11 mouse cellular contexts compared by ENCODE assay signal in the genomic region with DNA sequence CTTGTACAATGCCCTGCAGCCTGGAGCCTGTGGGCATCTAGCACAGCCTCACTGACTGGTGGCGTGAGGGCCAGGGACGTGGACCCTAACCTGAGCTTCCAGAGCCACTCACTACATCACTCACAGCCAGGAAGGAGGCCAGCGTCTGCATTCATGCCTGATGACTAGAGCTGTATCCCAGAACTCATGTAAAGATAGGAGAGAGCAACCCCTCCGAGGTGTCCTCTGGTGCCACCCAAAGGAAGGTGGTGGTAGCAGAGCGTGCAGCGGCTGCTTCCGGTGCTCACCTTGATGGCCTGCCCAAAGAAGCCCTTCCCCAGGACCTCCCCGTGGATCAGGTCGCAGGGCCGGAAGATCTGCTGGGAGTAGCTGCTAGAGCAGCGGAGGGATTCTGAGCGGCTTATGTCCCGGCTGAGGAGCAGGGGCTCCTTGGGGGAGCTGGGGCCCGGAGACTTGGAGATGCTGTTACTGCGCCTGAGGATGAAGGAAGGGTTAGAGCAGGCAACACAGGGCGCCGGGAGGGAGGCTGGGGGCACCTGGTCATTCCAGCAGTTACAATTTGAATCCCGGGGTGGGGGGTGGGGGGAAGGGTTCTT. TPM values are rescaled to one million over a fixed set of nuclear protein-coding genes. Genes with fewer than 3 reads are reported as not detected.
DNase-seq lines count a peak whose midpoint lies in the region; ATAC-seq and TF ChIP-seq lines count a peak whose summit lies in the region.
"Had no signal": no experiment of that assay in that cellular context is flagged by ENCODE, and none has a peak within 500 bp of the region (broad histone marks: within the 10 kb centered on the region; RNA-seq: fewer than 3 reads in every experiment).

No protein-coding gene starts in this region.

- TF ChIP-seq POLR2A in MEL (IDR thresholded peaks at IDR 0.05; ENCODE audit: control insufficient read depth in 1 of 2, insufficient read depth in 1 of 2, low read depth in 1 of 2, low read length in 2 of 2, poor library complexity in 1 of 2): no peak

- no peak overlapping the region for H3K4me3 ChIP-seq in gastrocnemius, adult 2 months
- H3K4me3 ChIP-seq in liver, postnatal 0 days (ENCODE audit: low read depth, low read length): no peak overlapping the region
- no peak overlapping the region for H3K4me3 ChIP-seq in liver, embryonic 12.5 days
- H3K4me3 ChIP-seq in MEL (ENCODE audit: control insufficient read depth in 1 of 2, insufficient read depth in 1 of 2, low read depth in 2 of 2, low read length in 2 of 2): no peak overlapping the region
- H3K4me3 ChIP-seq: embryonic facial prominence, embryonic 15.5 days; midbrain, embryonic 10.5 days had no signal

- DNase-seq in gastrocnemius, adult 2 months: no peak
- no peak for DNase-seq in gastrocnemius, postnatal 36 days
- no peak for DNase-seq in liver, postnatal 0 days
- peak; percentile 23 for DNase-seq in MEL (ENCODE audit: low read depth, low spot score)
- DNase-seq in naive thymus-derived CD4-positive, alpha-beta T cell, adult 2 months (ENCODE audit: low read depth): peak; percentile 70
- DNase-seq in spleen, adult 18-20 months: no peak
- DNase-seq: liver had no signal

- H3K4me2 ChIP-seq in liver, postnatal 0 days (ENCODE audit: low read depth, low read length): no peak overlapping the region
- H3K4me2 ChIP-seq in liver, embryonic 12.5 days: no peak overlapping the region
- H3K4me2 ChIP-seq: embryonic facial prominence, embryonic 15.5 days had no signal

- 70% methylated on average over 18 of the region's 18 CpGs for WGBS in liver, postnatal 0 days (ENCODE audit: insufficient replicate concordance)
- 70% methylated on average over 18 of the region's 18 CpGs for WGBS in liver, embryonic 12.5 days (ENCODE audit: insufficient replicate concordance)

- no peaks in the 10 kb centered on the region for H3K79me2 ChIP-seq in MEL (ENCODE audit: control insufficient read depth, insufficient read depth, low read length, poor library complexity)

- no peak for TF ChIP-seq EP300 in liver, postnatal 0 days (IDR thresholded peaks at IDR 0.05; ENCODE audit: low read depth)
- TF ChIP-seq EP300 in MEL (IDR thresholded peaks at IDR 0.05; ENCODE audit: low read depth in 1 of 2, low read length in 2 of 2): no peak

- TF ChIP-seq CTCF in gastrocnemius, adult 2 months (IDR thresholded peaks at IDR 0.05): peak; percentile 42
- TF ChIP-seq CTCF in liver, postnatal 0 days (IDR thresholded peaks at IDR 0.05; ENCODE audit: low read depth): peak; percentile 34
- peak; percentile 8 to 47 (median 47); a peak in 4 of 6 replicates for TF ChIP-seq CTCF in MEL (IDR thresholded peaks at IDR 0.05 in 2 of 3, conservative IDR thresholded peaks at IDR 0.05 in 1 of 3; ENCODE audit: control insufficient read depth in 1 of 3, insufficient read depth in 1 of 3, low read depth in 2 of 3, low read length in 3 of 3, poor library complexity in 1 of 3, severe bottlenecking in 1 of 3)

- ATAC-seq in liver, postnatal 0 days: no peak
- no peak for ATAC-seq in liver, embryonic 12.5 days
- no peak for ATAC-seq in megakaryocyte, adult 5-6 weeks (ENCODE audit: poor library complexity, severe bottlenecking)

- H3K36me3 ChIP-seq in liver, postnatal 0 days (replicated peaks; ENCODE audit: insufficient read depth, low read length): peaks cover 39% of the 10 kb centered on the region
- peaks cover 61% of the 10 kb centered on the region for H3K36me3 ChIP-seq in liver, embryonic 12.5 days
- H3K36me3 ChIP-seq in MEL (ENCODE audit: control insufficient read depth in 1 of 2, insufficient read depth in 2 of 2, low read length in 2 of 2): peaks cover 0 to 10% of the 10 kb centered on the region in 2 experiments; a peak in 3 of 4 replicates

- H3K4me1 ChIP-seq in liver, postnatal 0 days (ENCODE audit: insufficient read depth): peaks cover 7% of the 10 kb centered on the region
- peaks cover 15% of the 10 kb centered on the region for H3K4me1 ChIP-seq in liver, embryonic 12.5 days
- peaks cover 0 to 12% of the 10 kb centered on the region in 2 experiments; a peak in 3 of 4 replicates for H3K4me1 ChIP-seq in MEL (ENCODE audit: control insufficient read depth in 1 of 2, insufficient read depth in 2 of 2, low read length in 2 of 2)

- H3K9me3 ChIP-seq in liver, postnatal 0 days (ENCODE audit: low read length): no peaks in the 10 kb centered on the region
- no peaks in the 10 kb centered on the region for H3K9me3 ChIP-seq in liver, embryonic 12.5 days (replicated peaks)
- no peaks in the 10 kb centered on the region for H3K9me3 ChIP-seq in MEL (replicated peaks; ENCODE audit: insufficient read depth, low read length)
- H3K9me3 ChIP-seq: embryonic facial prominence, embryonic 15.5 days; midbrain, embryonic 10.5 days had no signal

- TF ChIP-seq RAD21 in MEL (IDR thresholded peaks at IDR 0.05; ENCODE audit: low read depth, low read length): peak; percentile 38

- no peak overlapping the region for H3K9ac ChIP-seq in liver, postnatal 0 days (replicated peaks)
- H3K9ac ChIP-seq in liver, embryonic 12.5 days: no peak overlapping the region
- no peak overlapping the region for H3K9ac ChIP-seq in MEL (ENCODE audit: control insufficient read depth, low read depth, low read length, poor library complexity, severe bottlenecking)
- H3K9ac ChIP-seq: embryonic facial prominence, embryonic 15.5 days had no signal

- intact Hi-C loops in gastrocnemius, adult 2 months (cut with DNase I): no loop called here
- intact Hi-C loops in gastrocnemius, postnatal 36 days (cut with DNase I): no loop called here

- H3K27ac ChIP-seq in gastrocnemius, adult 2 months: no peak overlapping the region
- no peak overlapping the region for H3K27ac ChIP-seq in liver, postnatal 0 days (ENCODE audit: low read depth)
- H3K27ac ChIP-seq in liver, embryonic 12.5 days: no peak overlapping the region
- H3K27ac ChIP-seq in MEL (ENCODE audit: control insufficient read depth, low read depth, low read length): no peak overlapping the region
- H3K27ac ChIP-seq: embryonic facial prominence, embryonic 15.5 days; midbrain, embryonic 10.5 days had no signal

- H3K27me3 ChIP-seq in liver, postnatal 0 days (ENCODE audit: insufficient read depth, low read length): no peaks in the 10 kb centered on the region
- no peaks in the 10 kb centered on the region for H3K27me3 ChIP-seq in liver, embryonic 12.5 days (replicated peaks)
- no peaks in the 10 kb centered on the region for H3K27me3 ChIP-seq in MEL (ENCODE audit: control insufficient read depth in 1 of 2, insufficient read depth in 2 of 2, low read length in 2 of 2)
- H3K27me3 ChIP-seq: embryonic facial prominence, embryonic 15.5 days had no signal

TF ChIP-seq in MEL, 35 proteins besides CTCF, POLR2A, EP300 and RAD21:
- no peak for TF ChIP-seq ETS1 (IDR thresholded peaks at IDR 0.05; ENCODE audit: low read depth, low read length)
- peak; percentile 32; the same call in 1 of the 2 replicates for TF ChIP-seq SMC3 (IDR thresholded peaks at IDR 0.05; ENCODE audit: low read depth, low read length)
TF ChIP-seq in MEL: peak in this region for 1.

RNA-seq across cellular contexts. Expression of a gene that starts 22.9 kb away (rescaled TPM):
- total RNA-seq in gastrocnemius, adult 2 months (2021): 10 to 100 TPM; 17.7 to 21.7 TPM
- total RNA-seq in gastrocnemius, postnatal 36 days (2021): 10 to 100 TPM; 21.2 to 25.0 TPM
- 2.4 and 2.5 TPM in 2 replicates for polyA plus RNA-seq in liver, postnatal 0 days (2015; fragmentation: Nextera tagmentation; extraction: Ambion mirVana)
- 1.8 and 2.1 TPM in 2 replicates for polyA plus RNA-seq in liver, embryonic 12.5 days (2016; fragmentation: Nextera tagmentation; extraction: Ambion mirVana)
- 0.88 and 1.7 TPM in 2 replicates for total RNA-seq in MEL (2012; rRNA removed)
- 1 to 10 TPM in 1 of 2 experiments, not detected in 1; 2.7 TPM for polyA plus RNA-seq in MEL (2012; ENCODE audit: insufficient read depth in 1 of 2, insufficient read length in 2 of 2, low read depth in 1 of 2, low replicate concordance in 2 of 2, missing spikeins in 1 of 2)
- 1.0 and 3.3 TPM in 2 replicates for total RNA-seq in megakaryocyte, adult 5-6 weeks (2015)
- total RNA-seq in megakaryocyte, adult 5-6 weeks (2017): 2.6 and 3.8 TPM in 2 replicates

RNA-seq across cellular contexts. Expression of a gene that starts 55.9 kb away (rescaled TPM):
- total RNA-seq in gastrocnemius, adult 2 months (2021): 10 to 100 TPM; 10.0 to 11.5 TPM
- total RNA-seq in gastrocnemius, postnatal 36 days (2021): 10 to 100 TPM in 1 of 2 experiments, 1 to 10 TPM in 1; 9.8 to 11.9 TPM
- 6.7 and 6.8 TPM in 2 replicates for polyA plus RNA-seq in liver, postnatal 0 days (2015; fragmentation: Nextera tagmentation; extraction: Ambion mirVana)
- 15.0 and 16.1 TPM in 2 replicates for polyA plus RNA-seq in liver, embryonic 12.5 days (2016; fragmentation: Nextera tagmentation; extraction: Ambion mirVana)
- total RNA-seq in MEL (2012; rRNA removed): 19.6 and 21.9 TPM in 2 replicates
- polyA plus RNA-seq in MEL (2012; ENCODE audit: insufficient read depth in 1 of 2, insufficient read length in 2 of 2, low read depth in 1 of 2, low replicate concordance in 2 of 2, missing spikeins in 1 of 2): 10 to 100 TPM in 1 of 2 experiments, not detected in 1; 29.1 TPM
- 9.6 and 11.5 TPM in 2 replicates for total RNA-seq in megakaryocyte, adult 5-6 weeks (2015)
- 27.5 and 30.4 TPM in 2 replicates for total RNA-seq in megakaryocyte, adult 5-6 weeks (2017)

Comparison
In these comparisons a context has a peak if more than half of its experiments do, and no peak if none do; other contexts are left out.
1. DNase-seq: peak in MEL (single experiment) and naive thymus-derived CD4-positive, alpha-beta T cell, adult 2 months (single experiment); none in gastrocnemius, adult 2 months (single experiment), gastrocnemius, postnatal 36 days (0 of 2), liver, postnatal 0 days (single experiment) and spleen, adult 18-20 months (0 of 2).
2. Peak in every context shown above with its lines, with median percentiles within 50 percentile points of each other: CTCF ChIP-seq.